Mouse (Mus musculus): ENCODE measurements at regions not wholly inside any gene's neighbourhood (a gene's known extent, or its start where the extent isn't known, plus 50 kb on each side); places are given as distances from the start of the nearest gene placed in this dataset.

- ATAC-seq (ENCODE audit: low FRiP score): no peak
- Histone ChIP-seq H3K4me3 (ENCODE audit: low read depth, low read length) (no peak overlapping the region), H3K27ac (ENCODE audit: low read depth, low read length) (no peak overlapping the region), H3K9me3 (ENCODE audit: control insufficient read depth, low read length) (no peaks in the 10 kb centered on the region), H3K4me2 (no peak overlapping the region), H3K27me3 (ENCODE audit: control insufficient read depth, insufficient read depth, low read length) (no peaks in the 10 kb centered on the region), H3K36me3 (ENCODE audit: control insufficient read depth, insufficient read depth, low read length) (no peaks in the 10 kb centered on the region), H3K9ac (ENCODE audit: low read length) (no peak overlapping the region), H3K4me1 (ENCODE audit: control insufficient read depth, insufficient read depth, low read length) (no peaks in the 10 kb centered on the region)
- 89% methylated on average over 14 of the region's 14 CpGs for WGBS
- no peak for DNase-seq (ENCODE audit: low spot score, missing footprints)
Measured at GRCm38 (mm10) chr12:112263283-112264056, 117.5 kb downstream of the Kif26a start.

GRCm38 (mm10) chr12:112264201-112264600, 118.2 kb downstream of the Kif26a start:
- Histone ChIP-seq H3K4me2 (no peak overlapping the region), H3K36me3 (ENCODE audit: control insufficient read depth, insufficient read depth, low read length) (no peaks in the 10 kb centered on the region), H3K9me3 (ENCODE audit: control insufficient read depth, low read length) (no peaks in the 10 kb centered on the region), H3K4me3 (ENCODE audit: low read depth, low read length) (no peak overlapping the region), H3K9ac (ENCODE audit: low read length) (no peak overlapping the region), H3K4me1 (ENCODE audit: control insufficient read depth, insufficient read depth, low read length) (no peaks in the 10 kb centered on the region), H3K27me3 (ENCODE audit: control insufficient read depth, insufficient read depth, low read length) (no peaks in the 10 kb centered on the region), H3K27ac (ENCODE audit: low read depth, low read length) (no peak overlapping the region)
- WGBS: 86% methylated on average over 7 of the region's 7 CpGs
- ATAC-seq (ENCODE audit: low FRiP score) (no peak), DNase-seq (ENCODE audit: low spot score, missing footprints) (no peak)

- Histone ChIP-seq H3K9me3 (ENCODE audit: control insufficient read depth, low read length) (no peaks in the 10 kb centered on the region), H3K36me3 (ENCODE audit: control insufficient read depth, insufficient read depth, low read length) (no peaks in the 10 kb centered on the region), H3K4me2 (no peak overlapping the region), H3K27ac (ENCODE audit: low read depth, low read length) (no peak overlapping the region), H3K4me3 (ENCODE audit: low read depth, low read length) (no peak overlapping the region), H3K9ac (ENCODE audit: low read length) (no peak overlapping the region), H3K27me3 (ENCODE audit: control insufficient read depth, insufficient read depth, low read length) (no peaks in the 10 kb centered on the region), H3K4me1 (ENCODE audit: control insufficient read depth, insufficient read depth, low read length) (no peaks in the 10 kb centered on the region)
- ATAC-seq (ENCODE audit: low FRiP score) (no peak), DNase-seq (ENCODE audit: low spot score, missing footprints) (no peak)
- 83% methylated on average over 10 of the region's 10 CpGs for WGBS
Measured at GRCm38 (mm10) chr12:112265289-112265969, 119.4 kb downstream of the Kif26a start.

GRCm38 (mm10) chr12:112274026-112274425, 128.0 kb downstream of the Kif26a start:
- Histone ChIP-seq H3K27me3 (ENCODE audit: control insufficient read depth, insufficient read depth, low read length) (peaks cover 27% of the 10 kb centered on the region), H3K4me2 (no peak overlapping the region), H3K36me3 (ENCODE audit: control insufficient read depth, insufficient read depth, low read length) (no peaks in the 10 kb centered on the region), H3K4me1 (ENCODE audit: control insufficient read depth, insufficient read depth, low read length) (peaks cover 39% of the 10 kb centered on the region), H3K4me3 (ENCODE audit: low read depth, low read length) (no peak overlapping the region), H3K9ac (ENCODE audit: low read length) (no peak overlapping the region), H3K27ac (ENCODE audit: low read depth, low read length) (no peak overlapping the region), H3K9me3 (ENCODE audit: control insufficient read depth, low read length) (no peaks in the 10 kb centered on the region)
- ATAC-seq (ENCODE audit: low FRiP score) (no peak), DNase-seq (ENCODE audit: low spot score, missing footprints) (no peak)
- 85% methylated on average over 6 of the region's 6 CpGs for WGBS

- peaks cover 27% of the 10 kb centered on the region for H3K27me3 ChIP-seq (ENCODE audit: control insufficient read depth, insufficient read depth, low read length)
Measured at GRCm38 (mm10) chr12:112274756-112275155, 128.7 kb downstream of the Kif26a start.

GRCm38 (mm10) chr12:112276651-112277050, 130.6 kb downstream of the Kif26a start:
- no peaks in the 10 kb centered on the region for H3K36me3 ChIP-seq (ENCODE audit: control insufficient read depth, insufficient read depth, low read length)
- DNase-seq (ENCODE audit: low spot score, missing footprints) (peak; percentile 93), ATAC-seq (ENCODE audit: low FRiP score) (peak; percentile 33; the same call in 1 of the 2 replicates)
- H3K4me3 ChIP-seq (ENCODE audit: low read depth, low read length): no peak overlapping the region
- no peak overlapping the region for H3K4me2 ChIP-seq
- no peaks in the 10 kb centered on the region for H3K9me3 ChIP-seq (ENCODE audit: control insufficient read depth, low read length)
- peaks cover 39% of the 10 kb centered on the region for H3K4me1 ChIP-seq (ENCODE audit: control insufficient read depth, insufficient read depth, low read length)
- no peak overlapping the region for H3K9ac ChIP-seq (ENCODE audit: low read length)
- WGBS: 13% methylated on average over 7 of the region's 7 CpGs
- H3K27me3 ChIP-seq (ENCODE audit: control insufficient read depth, insufficient read depth, low read length): peaks cover 21% of the 10 kb centered on the region
- H3K27ac ChIP-seq (ENCODE audit: low read depth, low read length): no peak overlapping the region

More at GRCm38 (mm10) chr12:112274756-112275155, 128.7 kb downstream of the Kif26a start:
- WGBS: 4% methylated on average over 11 of the region's 11 CpGs
- Histone ChIP-seq H3K9ac (ENCODE audit: low read length) (no peak overlapping the region), H3K36me3 (ENCODE audit: control insufficient read depth, insufficient read depth, low read length) (no peaks in the 10 kb centered on the region), H3K9me3 (ENCODE audit: control insufficient read depth, low read length) (no peaks in the 10 kb centered on the region), H3K27ac (ENCODE audit: low read depth, low read length) (no peak overlapping the region), H3K4me2 (0 out of 2 replicates have a peak overlapping the region, but pooled peaks have one; percentile 9), H3K4me1 (ENCODE audit: control insufficient read depth, insufficient read depth, low read length) (peaks cover 39% of the 10 kb centered on the region), H3K4me3 (ENCODE audit: low read depth, low read length) (no peak overlapping the region)
- peak; percentile 88 for DNase-seq (ENCODE audit: low spot score, missing footprints)
- ATAC-seq (ENCODE audit: low FRiP score): peak; percentile 71

- no peak for ATAC-seq (ENCODE audit: low FRiP score)
- no peak overlapping the region for H3K27ac ChIP-seq (ENCODE audit: low read depth, low read length)
Measured at GRCm38 (mm10) chr12:112277511-112277910, 131.5 kb downstream of the Kif26a start.

GRCm38 (mm10) chr12:112285096-112285495, 139.1 kb downstream of the Kif26a start:
- ATAC-seq (ENCODE audit: low FRiP score): no peak
- H3K27me3 ChIP-seq (ENCODE audit: control insufficient read depth, insufficient read depth, low read length): no peaks in the 10 kb centered on the region; the same call in 1 of the 2 replicates

More at GRCm38 (mm10) chr12:112277511-112277910, 131.5 kb downstream of the Kif26a start:
- Histone ChIP-seq H3K4me2 (no peak overlapping the region), H3K4me3 (ENCODE audit: low read depth, low read length) (no peak overlapping the region), H3K36me3 (ENCODE audit: control insufficient read depth, insufficient read depth, low read length) (no peaks in the 10 kb centered on the region), H3K9ac (ENCODE audit: low read length) (no peak overlapping the region), H3K27me3 (ENCODE audit: control insufficient read depth, insufficient read depth, low read length) (peaks cover 16% of the 10 kb centered on the region), H3K9me3 (ENCODE audit: control insufficient read depth, low read length) (no peaks in the 10 kb centered on the region), H3K4me1 (ENCODE audit: control insufficient read depth, insufficient read depth, low read length) (peaks cover 39% of the 10 kb centered on the region)
- DNase-seq (ENCODE audit: low spot score, missing footprints): no peak
- 24% methylated on average over 14 of the region's 14 CpGs for WGBS

GRCm38 (mm10) chr12:112288786-112289185, 142.8 kb downstream of the Kif26a start:
- Histone ChIP-seq H3K9me3 (ENCODE audit: control insufficient read depth, low read length) (no peaks in the 10 kb centered on the region), H3K27ac (ENCODE audit: low read depth, low read length) (no peak overlapping the region), H3K27me3 (ENCODE audit: control insufficient read depth, insufficient read depth, low read length) (no peaks in the 10 kb centered on the region; the same call in 1 of the 2 replicates), H3K4me3 (ENCODE audit: low read depth, low read length) (no peak overlapping the region), H3K36me3 (ENCODE audit: control insufficient read depth, insufficient read depth, low read length) (no peaks in the 10 kb centered on the region), H3K4me1 (ENCODE audit: control insufficient read depth, insufficient read depth, low read length) (no peaks in the 10 kb centered on the region; the same call in 1 of the 2 replicates), H3K4me2 (no peak overlapping the region), H3K9ac (ENCODE audit: low read length) (no peak overlapping the region)
- DNase-seq (ENCODE audit: low spot score, missing footprints): no peak
- ATAC-seq (ENCODE audit: low FRiP score): no peak
- WGBS: 86% methylated on average over 3 of the region's 3 CpGs

More at GRCm38 (mm10) chr12:112285096-112285495, 139.1 kb downstream of the Kif26a start:
- DNase-seq (ENCODE audit: low spot score, missing footprints): no peak
- no peaks in the 10 kb centered on the region for H3K9me3 ChIP-seq (ENCODE audit: control insufficient read depth, low read length)
- H3K36me3 ChIP-seq (ENCODE audit: control insufficient read depth, insufficient read depth, low read length): no peaks in the 10 kb centered on the region
- no peak overlapping the region for H3K27ac ChIP-seq (ENCODE audit: low read depth, low read length)
- H3K4me2 ChIP-seq: no peak overlapping the region
- WGBS: 51% methylated on average over 15 of the region's 15 CpGs
- no peaks in the 10 kb centered on the region for H3K4me1 ChIP-seq (ENCODE audit: control insufficient read depth, insufficient read depth, low read length)
- H3K4me3 ChIP-seq (ENCODE audit: low read depth, low read length): no peak overlapping the region
- H3K9ac ChIP-seq (ENCODE audit: low read length): no peak overlapping the region
